Mouse (Mus musculus) forebrain, embryonic 11.5 days (tissue): Measurements from ENCODE around the gene Ptprr. TPM values are rescaled to one million over a fixed set of nuclear protein-coding genes. Genes with fewer than 3 reads are reported as not detected.

Source experiments
- ATAC-seq: fragments of 200-750 bp; cut with Nextera tagmentation; replicated peaks from 2 replicates; pipeline ENCODE4 v1.8.0; 2017; ENCODE audit warnings: moderate TSS enrichment; ENCODE audit not compliant: low FRiP score
- DNase-seq: peaks from one replicate; pipeline ENCODE4 v3.0.0-alpha.2; 2017; ENCODE audit warnings: low spot score
- H3K27ac ChIP-seq: fragments of 300-500 bp; sonication (generic); 2 replicates; pipeline ENCODE4 v1.5.1; 2014; ENCODE audit warnings: low read depth, low read length
- H3K27me3 ChIP-seq: fragments of 300-500 bp; sonication (generic); 2 replicates; pipeline ENCODE4 v1.6.1; 2014; ENCODE audit warnings: mild to moderate bottlenecking, low read length, mixed read lengths; ENCODE audit not compliant: control insufficient read depth, insufficient read depth
- H3K36me3 ChIP-seq: fragments of 300-500 bp; sonication (generic); 2 replicates; pipeline ENCODE4 v1.6.1; 2014; ENCODE audit warnings: mild to moderate bottlenecking, low read length, moderate library complexity, mixed read lengths; ENCODE audit not compliant: control insufficient read depth, insufficient read depth
- H3K4me1 ChIP-seq: fragments of 300-500 bp; sonication (generic); replicated peaks from 2 replicates; pipeline ENCODE4 v1.6.1; 2014; ENCODE audit warnings: low read length, mixed read lengths; ENCODE audit not compliant: control insufficient read depth, insufficient read depth
- H3K4me2 ChIP-seq: fragments of 300-500 bp; sonication (generic); 2 replicates; pipeline ENCODE4 v1.6.1; 2014; ENCODE audit warnings: low read depth, mild to moderate bottlenecking, low read length, moderate library complexity, mixed read lengths; ENCODE audit not compliant: severe bottlenecking
- H3K4me3 ChIP-seq: fragments of 300-500 bp; sonication (generic); 2 replicates; pipeline ENCODE4 v1.5.1; 2014; ENCODE audit warnings: low read depth, low read length
- H3K9ac ChIP-seq: fragments of 300-500 bp; sonication (generic); 2 replicates; pipeline ENCODE4 v1.6.1; 2014; ENCODE audit warnings: low read length
- H3K9me3 ChIP-seq: fragments of 300-500 bp; sonication (generic); 2 replicates; pipeline ENCODE4 v1.6.1; 2016; ENCODE audit warnings: low read length, mixed read lengths; ENCODE audit not compliant: control insufficient read depth
- WGBS: fragments of 180-500 bp; shearing (Covaris S2); extraction: QIAGEN DNeasy Blood & Tissue Kit; methylation state at CpG from one replicate; pipeline ENCODE4 v1.1.7; 2014; 5-methylcytosine and 5-hydroxymethylcytosine counted together
- polyA plus RNA-seq: library from polyadenylated mRNA; unstranded; fragments of >200 nt; fragmentation: Nextera tagmentation; extraction: Ambion mirVana; gene quantifications from 2 replicates; pipeline ENCODE4 v1.2.1, GENCODE M21; 2014

Gene Ptprr
- polyA plus RNA-seq, 1 experiment from 2014 or later: 0.69 TPM

DNA sequence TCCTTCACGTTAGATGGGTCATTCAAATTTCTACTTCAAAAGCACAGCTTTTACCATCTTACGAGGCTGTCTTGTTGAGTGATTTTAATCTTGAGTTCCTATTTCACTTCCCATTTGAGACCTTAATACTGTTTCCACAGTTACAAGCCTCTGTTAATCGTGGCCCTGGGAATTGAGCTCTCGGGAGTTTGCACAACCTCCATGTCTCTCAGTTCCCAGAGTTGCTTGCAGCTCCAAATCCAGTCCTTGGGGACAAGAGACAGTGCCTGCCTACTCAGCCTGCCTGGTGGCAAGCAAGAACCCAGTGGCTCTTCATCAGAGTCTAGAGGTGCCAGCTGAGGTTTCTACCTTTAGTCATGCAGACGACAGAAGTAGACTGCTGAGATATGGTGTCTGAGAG is 136.7 kb downstream of the Ptprr start:
- H3K27me3 ChIP-seq: no peaks in the 10 kb centered on the region

DNA sequence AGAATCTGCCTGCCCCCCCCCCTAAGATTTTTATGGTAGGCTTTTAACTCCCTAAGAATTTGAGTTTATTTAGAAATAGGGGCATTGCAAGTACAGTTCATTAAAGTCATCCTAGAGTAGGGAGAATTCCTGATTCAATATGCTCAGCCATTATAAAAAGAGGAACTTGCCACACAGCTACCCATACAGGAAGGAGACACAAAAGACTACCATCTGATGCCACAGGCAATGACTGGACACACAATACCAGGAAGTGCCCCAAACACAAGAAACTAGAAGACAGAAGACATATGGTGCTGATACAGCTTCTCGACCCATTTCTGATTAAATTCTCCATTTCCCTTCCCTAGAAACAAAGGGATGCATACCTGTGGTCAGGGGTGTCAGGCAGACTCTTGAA is 138.7 kb downstream of the Ptprr start:
- DNase-seq (no peak), ATAC-seq (no peak)
- Histone ChIP-seq H3K9me3 (no peaks in the 10 kb centered on the region), H3K4me1 (no peaks in the 10 kb centered on the region), H3K9ac (no peak overlapping the region), H3K36me3 (no peaks in the 10 kb centered on the region), H3K27me3 (no peaks in the 10 kb centered on the region), H3K27ac (no peak overlapping the region), H3K4me2 (no peak overlapping the region), H3K4me3 (no peak overlapping the region)
- 87% methylated on average over 1 of the region's 1 CpGs for WGBS

More for the DNA sequence above, 136.7 kb downstream of the Ptprr start:
- Histone ChIP-seq H3K4me3 (no peak overlapping the region), H3K36me3 (no peaks in the 10 kb centered on the region), H3K9me3 (no peaks in the 10 kb centered on the region), H3K4me1 (no peaks in the 10 kb centered on the region), H3K4me2 (no peak overlapping the region), H3K27ac (no peak overlapping the region), H3K9ac (no peak overlapping the region)
- WGBS: 86% methylated on average over 5 of the region's 5 CpGs
- no peak for ATAC-seq
- DNase-seq: no peak

DNA sequence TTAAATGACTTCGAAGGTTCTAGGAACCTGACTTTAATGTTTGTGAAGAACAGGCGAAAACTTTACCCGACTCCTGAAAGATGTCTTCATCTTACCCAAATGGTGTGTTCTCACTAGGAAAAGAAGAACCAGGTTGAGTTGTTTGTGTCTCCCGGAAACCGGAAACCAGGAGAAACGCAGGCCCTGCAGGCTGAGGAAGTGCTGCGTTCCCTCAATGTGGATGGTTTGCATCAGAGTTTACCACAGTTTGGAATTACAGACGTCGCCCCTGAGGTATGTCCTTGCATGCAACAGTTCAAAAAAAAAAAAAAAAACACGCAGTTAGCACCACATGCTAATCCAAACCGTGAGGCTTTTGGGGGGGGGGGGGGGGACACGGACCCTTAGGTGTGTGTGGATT is 144.3 kb downstream of the Ptprr start:
- H3K4me2 ChIP-seq: no peak overlapping the region
- DNase-seq (no peak), ATAC-seq (no peak)
- H3K4me1 ChIP-seq: no peaks in the 10 kb centered on the region
- no peak overlapping the region for H3K27ac ChIP-seq
- H3K4me3 ChIP-seq: no peak overlapping the region
- H3K36me3 ChIP-seq: no peaks in the 10 kb centered on the region
- H3K9me3 ChIP-seq: no peaks in the 10 kb centered on the region
- no peak overlapping the region for H3K9ac ChIP-seq
- no peaks in the 10 kb centered on the region for H3K27me3 ChIP-seq
- 83% methylated on average over 11 of the region's 12 CpGs for WGBS

DNA sequence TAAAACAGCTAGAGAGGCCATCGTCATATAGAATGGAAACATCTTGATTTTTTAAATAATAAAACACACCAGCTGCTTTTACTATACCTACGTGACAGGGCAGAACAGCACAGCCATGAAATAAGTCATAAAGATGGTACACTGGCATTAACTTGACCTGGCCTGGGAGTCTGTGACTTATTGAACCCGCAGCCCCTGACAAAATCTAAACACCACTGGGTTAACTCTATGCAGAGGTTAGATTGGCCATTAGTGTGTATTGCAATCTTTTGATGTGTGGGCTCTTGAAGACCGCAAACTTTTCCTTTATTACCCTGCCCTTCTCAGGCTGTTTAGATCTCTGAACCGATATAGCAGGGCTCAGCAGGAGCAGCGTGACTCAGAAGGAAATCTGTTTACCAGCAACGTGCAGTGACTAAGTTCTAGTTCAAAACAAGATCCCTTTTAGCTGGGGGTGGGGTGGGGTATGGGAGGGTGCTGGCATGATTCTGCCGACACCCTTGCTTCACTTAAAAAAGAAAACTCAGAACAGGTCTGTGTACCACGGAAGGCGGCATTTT is 157.4 kb downstream of the Ptprr start:
- no peaks in the 10 kb centered on the region for H3K9me3 ChIP-seq
- ATAC-seq (no peak), DNase-seq (no peak)
- H3K4me1 ChIP-seq: 0 out of 2 replicates have a peak, but pooled peaks cover 3% of the 10 kb centered on the region
- H3K4me3 ChIP-seq: no peak overlapping the region
- H3K27me3 ChIP-seq: no peaks in the 10 kb centered on the region
- H3K36me3 ChIP-seq: no peaks in the 10 kb centered on the region
- 0 out of 2 replicates have a peak overlapping the region, but pooled peaks have one; percentile 32 for H3K4me2 ChIP-seq
- no peak overlapping the region for H3K9ac ChIP-seq
- H3K27ac ChIP-seq: no peak overlapping the region
- WGBS: 47% methylated on average over 10 of the region's 10 CpGs

DNA sequence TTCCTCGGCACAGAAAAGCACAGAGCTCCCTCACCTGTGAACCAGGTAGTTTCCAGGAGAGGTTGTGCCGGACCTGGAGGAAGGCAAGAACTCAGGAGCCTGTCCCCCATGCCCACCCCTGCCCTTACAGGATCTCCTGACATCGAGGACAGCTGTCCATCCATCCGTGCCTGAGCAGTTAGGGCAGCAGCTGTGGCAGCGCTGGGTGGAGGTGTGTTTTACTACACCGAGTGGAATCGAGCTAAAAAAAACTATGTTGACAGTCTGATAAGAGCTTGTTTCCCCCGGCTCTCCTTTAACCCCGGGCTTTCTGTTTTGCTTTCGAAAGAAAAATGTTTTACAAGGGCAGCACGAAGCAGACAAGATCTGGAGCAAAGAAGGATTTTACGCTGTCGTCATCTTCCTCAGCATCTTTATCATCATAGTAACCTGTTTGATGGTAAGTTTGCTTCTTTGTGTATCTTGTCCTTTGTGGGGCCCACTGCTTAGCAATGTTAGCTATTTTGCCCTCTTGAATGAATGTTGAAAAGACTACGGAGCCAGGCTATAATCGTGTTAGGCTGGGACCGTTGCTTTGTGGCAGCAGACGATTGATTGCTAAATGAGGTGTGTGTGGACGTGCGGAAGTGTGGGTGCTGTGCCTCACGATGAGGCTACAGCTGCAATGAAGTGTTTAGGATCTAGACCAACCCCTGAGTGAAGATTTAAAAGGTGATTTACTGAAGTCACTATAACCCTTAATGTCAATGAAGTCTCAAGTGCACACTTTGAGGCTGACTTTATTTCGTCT is 159.6 kb downstream of the Ptprr start:
- DNase-seq (no peak), ATAC-seq (no peak; the same call in 1 of the 2 replicates)
- no peaks in the 10 kb centered on the region for H3K36me3 ChIP-seq
- no peaks in the 10 kb centered on the region for H3K9me3 ChIP-seq
- H3K4me2 ChIP-seq: no peak overlapping the region
- no peak overlapping the region for H3K27ac ChIP-seq
- no peaks in the 10 kb centered on the region for H3K27me3 ChIP-seq
- H3K4me3 ChIP-seq: no peak overlapping the region
- 45% methylated on average over 21 of the region's 21 CpGs for WGBS
- H3K4me1 ChIP-seq: 0 out of 2 replicates have a peak, but pooled peaks cover 3% of the 10 kb centered on the region
- H3K9ac ChIP-seq: no peak overlapping the region

DNA sequence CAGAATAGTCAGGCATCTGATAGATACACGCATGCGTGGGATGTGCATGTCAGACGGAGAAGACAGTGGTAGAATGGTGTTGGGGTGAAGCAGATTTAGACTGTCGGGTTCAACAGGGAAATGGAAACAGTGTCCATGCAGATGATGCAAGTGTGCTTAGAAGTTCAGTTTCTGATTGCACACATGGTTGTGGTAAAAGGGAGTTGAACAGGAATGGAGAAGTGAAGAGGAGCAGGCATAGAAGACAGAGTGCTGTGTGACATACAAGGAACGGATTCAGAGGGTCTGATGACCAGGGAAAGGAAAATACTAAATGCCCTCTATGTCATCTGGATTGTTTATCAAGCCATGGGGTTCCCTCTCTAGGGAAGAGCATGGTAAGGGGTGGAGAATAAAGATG is 163.2 kb downstream of the Ptprr start:
- Histone ChIP-seq H3K4me2 (no peak overlapping the region), H3K9me3 (no peaks in the 10 kb centered on the region), H3K4me3 (no peak overlapping the region), H3K9ac (no peak overlapping the region), H3K27me3 (no peaks in the 10 kb centered on the region), H3K27ac (no peak overlapping the region), H3K4me1 (no peaks in the 10 kb centered on the region), H3K36me3 (no peaks in the 10 kb centered on the region)
- ATAC-seq (no peak), DNase-seq (no peak)
- 88% methylated on average over 5 of the region's 5 CpGs for WGBS

DNA sequence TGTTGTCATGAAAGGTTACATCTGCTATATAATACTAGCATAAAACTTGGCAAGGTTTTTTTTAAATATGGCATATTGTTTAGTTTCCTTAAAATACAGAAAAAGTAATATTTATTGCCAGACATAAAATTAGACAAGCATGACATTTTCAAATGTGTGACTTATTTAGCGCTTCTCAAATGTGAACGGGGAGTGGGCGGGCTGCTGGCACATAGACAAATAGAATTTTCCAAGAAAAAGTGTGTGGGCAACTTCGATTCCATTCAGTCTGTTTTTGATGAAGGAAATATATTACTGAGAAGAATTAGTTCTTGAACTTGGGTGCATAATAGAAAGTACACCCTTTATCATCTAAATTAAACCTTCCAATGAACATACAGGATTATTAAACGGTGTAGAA is 164.2 kb downstream of the Ptprr start:
- Histone ChIP-seq H3K9me3 (no peaks in the 10 kb centered on the region), H3K27me3 (no peaks in the 10 kb centered on the region), H3K9ac (no peak overlapping the region), H3K36me3 (no peaks in the 10 kb centered on the region), H3K4me2 (no peak overlapping the region), H3K4me1 (no peaks in the 10 kb centered on the region), H3K4me3 (no peak overlapping the region), H3K27ac (no peak overlapping the region)
- WGBS: 92% methylated on average over 5 of the region's 5 CpGs
- DNase-seq: no peak
- ATAC-seq: no peak

DNA sequence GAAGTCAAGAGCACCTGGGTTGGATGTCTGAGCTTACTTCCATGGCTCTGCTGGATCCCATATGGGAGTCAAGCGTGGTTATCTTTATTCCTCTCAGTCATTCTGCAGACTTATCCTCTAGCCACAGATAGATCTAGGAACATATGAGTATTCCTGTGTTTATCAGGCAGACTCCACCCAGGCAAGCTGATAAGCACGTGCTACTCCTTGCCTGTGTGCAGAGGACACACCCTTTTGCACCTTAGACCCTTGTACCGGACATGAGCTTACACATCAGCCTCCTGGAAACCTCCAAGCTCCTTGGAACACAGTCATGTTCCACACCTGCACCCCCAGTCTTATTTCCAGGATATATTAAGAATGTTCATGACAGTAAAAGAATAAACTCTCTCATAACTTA is 165.2 kb downstream of the Ptprr start:
- ATAC-seq: no peak
- Histone ChIP-seq H3K27me3 (no peaks in the 10 kb centered on the region), H3K27ac (no peak overlapping the region), H3K4me1 (no peaks in the 10 kb centered on the region), H3K9ac (no peak overlapping the region), H3K9me3 (no peaks in the 10 kb centered on the region), H3K4me3 (no peak overlapping the region), H3K36me3 (no peaks in the 10 kb centered on the region), H3K4me2 (no peak overlapping the region)
- DNase-seq: no peak
- WGBS: 75% methylated on average over 3 of the region's 3 CpGs

DNA sequence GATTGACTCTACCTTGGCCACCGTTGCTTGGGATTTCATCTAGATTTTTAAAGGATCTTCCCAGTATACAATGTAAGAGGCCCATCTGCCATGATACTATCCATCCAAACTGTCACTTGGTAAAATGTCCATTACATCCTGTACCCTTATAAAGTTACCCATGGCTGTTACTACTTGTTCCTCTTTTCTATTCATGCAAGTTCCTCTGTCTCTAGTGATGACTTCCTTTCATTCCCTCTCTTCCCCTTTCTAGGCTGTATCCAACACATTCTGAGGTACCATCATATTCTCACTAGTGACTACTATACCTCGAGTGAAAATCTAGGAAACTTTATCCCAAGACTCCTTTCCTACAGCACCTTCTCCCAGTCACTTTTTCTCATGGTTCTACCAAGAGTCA is 173.7 kb downstream of the Ptprr start:
- H3K4me2 ChIP-seq: no peak overlapping the region
- H3K9me3 ChIP-seq: no peaks in the 10 kb centered on the region
- H3K36me3 ChIP-seq: no peaks in the 10 kb centered on the region
- H3K9ac ChIP-seq: no peak overlapping the region
- H3K27me3 ChIP-seq: no peaks in the 10 kb centered on the region
- no peak overlapping the region for H3K27ac ChIP-seq
- no peak overlapping the region for H3K4me3 ChIP-seq
- H3K4me1 ChIP-seq: peaks cover under 1% of the 10 kb centered on the region; the same call in 1 of the 2 replicates
- DNase-seq (no peak), ATAC-seq (no peak)
- WGBS: 85% methylated on average over 2 of the region's 2 CpGs
